Mouse (Mus musculus): ENCODE data around the gene Cog6.

DNA sequence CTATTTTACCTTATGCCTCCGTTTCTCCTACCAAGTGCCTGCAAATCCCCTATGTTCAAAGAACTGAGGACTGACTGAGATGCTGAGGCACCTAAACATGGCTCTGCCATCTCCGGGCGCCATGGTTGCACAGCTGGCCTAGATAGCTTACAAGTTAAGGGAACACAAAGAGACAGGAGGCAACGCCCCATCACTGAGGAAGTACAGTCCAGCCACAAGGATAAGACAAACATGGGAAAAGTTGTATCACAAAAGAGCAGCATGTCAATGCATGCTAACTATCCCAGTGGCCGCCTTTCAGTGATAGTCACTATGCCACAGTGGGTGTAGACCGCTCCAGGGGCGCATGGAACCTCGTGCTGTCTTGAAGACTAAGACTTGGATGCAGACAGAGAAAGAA lies 9.6 kb downstream of the Cog6 start:
- TF ChIP-seq ZC3H11A (IDR thresholded peaks at IDR 0.05; ENCODE audit: borderline replicate concordance, low read depth, low read length) (no peak), MAFK (IDR thresholded peaks at IDR 0.05; ENCODE audit: insufficient read depth, low read depth, low read length) (no peak), ZNF384 (IDR thresholded peaks at IDR 0.05; ENCODE audit: low read depth, low read length) (no peak), HCFC1 (IDR thresholded peaks at IDR 0.05; ENCODE audit: borderline replicate concordance, insufficient read depth, low read length) (no peak), CHD2 (IDR thresholded peaks at IDR 0.05; ENCODE audit: low read depth, low read length) (no peak)

All from ES-E14 (cell line).